In the genomic region with DNA sequence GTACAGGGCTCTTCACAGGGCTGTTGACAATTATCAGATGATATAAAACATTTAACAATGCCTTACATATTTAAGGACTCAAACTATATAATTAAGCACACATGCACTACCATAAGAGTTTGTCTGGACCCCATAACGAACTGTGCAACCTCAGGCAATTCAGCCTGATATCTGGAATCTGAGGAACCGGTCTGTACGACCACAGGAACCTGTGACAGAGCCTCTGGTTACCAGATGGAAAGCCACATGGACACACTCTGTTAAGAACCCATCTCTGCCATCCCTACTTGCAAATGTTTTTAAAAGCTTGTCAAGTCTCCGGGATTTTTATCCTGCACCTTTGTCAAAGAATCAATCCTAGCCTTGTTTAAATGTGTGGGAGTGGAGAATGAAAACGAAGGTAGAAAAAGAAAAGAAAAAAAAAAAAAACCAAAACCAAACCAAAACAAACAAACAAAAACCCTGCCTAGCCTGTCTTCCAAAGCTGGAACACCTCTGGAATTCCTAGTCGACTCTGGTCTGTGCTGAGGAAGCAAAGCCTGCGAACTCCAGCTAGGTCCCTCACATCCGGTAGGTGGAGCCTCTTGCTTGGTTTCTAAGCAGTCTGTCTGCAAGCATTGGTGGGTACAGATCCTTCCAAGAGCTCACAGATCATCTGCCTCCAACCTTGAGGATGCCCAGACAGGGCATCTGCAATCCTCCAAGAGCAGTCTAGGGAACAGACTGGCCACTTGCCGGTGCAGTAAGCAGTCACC, we compare ENCODE assay signal across 9 mouse cellular contexts. TPM values are rescaled to one million over a fixed set of nuclear protein-coding genes. Genes with fewer than 3 reads are reported as not detected.
DNase-seq lines count a peak whose midpoint lies in the region; ATAC-seq and TF ChIP-seq lines count a peak whose summit lies in the region.
"Had no signal": no experiment of that assay in that cellular context is flagged by ENCODE, and none has a peak within 500 bp of the region (broad histone marks: within the 10 kb centered on the region; RNA-seq: fewer than 3 reads in every experiment).

No protein-coding gene starts in this region.

- TF ChIP-seq CTCF in hindbrain, postnatal 0 days (IDR thresholded peaks at IDR 0.05; ENCODE audit: low read depth) = peak; percentile 89

- peak overlapping the region; percentile 78 for H3K4me3 ChIP-seq in erythroblast, embryonic 14.5 days (replicated peaks)
- H3K4me3 ChIP-seq in hindbrain, postnatal 0 days (ENCODE audit: low read length) = no peak overlapping the region
- peak overlapping the region; percentile 72 for H3K4me3 ChIP-seq in stomach, embryonic 14.5 days (ENCODE audit: low read depth, low read length)

- no peak for ATAC-seq in erythroblast, adult 5-6 weeks (replicated peaks; ENCODE audit: low FRiP score, poor library complexity, severe bottlenecking)
- peak; percentile 58; the same call in 1 of the 2 replicates for ATAC-seq in hindbrain, postnatal 0 days
- no peak for ATAC-seq in stomach, embryonic 14.5 days (ENCODE audit: insufficient number of reproducible peaks, insufficient read depth, low FRiP score, low read depth)

- no peak overlapping the region for H3K27ac ChIP-seq in hindbrain, postnatal 0 days
- no peak overlapping the region; the same call in 1 of the 2 replicates for H3K27ac ChIP-seq in stomach, embryonic 14.5 days (ENCODE audit: low read length)

- H3K27me3 ChIP-seq in erythroblast, embryonic 14.5 days (ENCODE audit: control insufficient read depth) = peaks cover 56% of the 10 kb centered on the region
- no peaks in the 10 kb centered on the region for H3K27me3 ChIP-seq in hindbrain, postnatal 0 days (ENCODE audit: insufficient read depth, low read length)
- no peaks in the 10 kb centered on the region for H3K27me3 ChIP-seq in stomach, embryonic 14.5 days (ENCODE audit: control insufficient read depth, insufficient read depth, low read length)
- H3K27me3 ChIP-seq: Patski had no signal

- H3K36me3 ChIP-seq in erythroblast, embryonic 14.5 days (ENCODE audit: control insufficient read depth) = peaks cover 21% of the 10 kb centered on the region
- no peaks in the 10 kb centered on the region for H3K36me3 ChIP-seq in hindbrain, postnatal 0 days (ENCODE audit: insufficient read depth, low read length)
- peaks cover 9% of the 10 kb centered on the region; the same call in 1 of the 2 replicates for H3K36me3 ChIP-seq in stomach, embryonic 14.5 days (ENCODE audit: control insufficient read depth, insufficient read depth, low read length)

- H3K4me1 ChIP-seq in erythroblast, embryonic 14.5 days (ENCODE audit: control insufficient read depth) = peaks cover 46% of the 10 kb centered on the region
- H3K4me1 ChIP-seq in hindbrain, postnatal 0 days (ENCODE audit: insufficient read depth, low read length) = peaks cover 46% of the 10 kb centered on the region
- H3K4me1 ChIP-seq in stomach, embryonic 14.5 days (ENCODE audit: control insufficient read depth, insufficient read depth, low read length) = peaks cover 55% of the 10 kb centered on the region

- H3K9me3 ChIP-seq in erythroblast, embryonic 14.5 days (ENCODE audit: control insufficient read depth, low read length) = peaks cover 17% of the 10 kb centered on the region; the same call in 1 of the 2 replicates
- no peaks in the 10 kb centered on the region for H3K9me3 ChIP-seq in hindbrain, postnatal 0 days (ENCODE audit: low read length)
- H3K9me3 ChIP-seq in stomach, embryonic 14.5 days (ENCODE audit: control insufficient read depth, low read depth, low read length) = no peaks in the 10 kb centered on the region

- WGBS in hindbrain, postnatal 0 days = 33% methylated on average over 9 of the region's 9 CpGs
- 32% methylated on average over 9 of the region's 9 CpGs for WGBS in stomach, embryonic 14.5 days

- H3K9ac ChIP-seq in hindbrain, postnatal 0 days (replicated peaks; ENCODE audit: low read length) = no peak overlapping the region
- H3K9ac ChIP-seq in stomach, embryonic 14.5 days (replicated peaks; ENCODE audit: low read depth, low read length) = no peak overlapping the region

- no peak overlapping the region for H3K4me2 ChIP-seq in hindbrain, postnatal 0 days (ENCODE audit: low read depth, low read length)
- peak overlapping the region; percentile 93 for H3K4me2 ChIP-seq in stomach, embryonic 14.5 days (replicated peaks; ENCODE audit: low read depth, low read length)

- peak; percentile 96 for DNase-seq in brain, adult 2 months (ENCODE audit: low read depth, low spot score)
- peak; percentile 73 for DNase-seq in forelimb bud, embryonic 11.5 days (ENCODE audit: low read depth, low spot score)
- peak; percentile 93 for DNase-seq in hindbrain, postnatal 0 days (ENCODE audit: low spot score)
- DNase-seq in left cerebral cortex, adult 18-20 months (ENCODE audit: low spot score in 2 of 2) = peak; percentile 69 to 81
- DNase-seq in lung, postnatal 25 days (ENCODE audit: low spot score) = peak; percentile 72

RNA-seq across cellular contexts. Expression of gene Tpm1, which starts 4.5 kb away (rescaled TPM):
- 12.8 and 14.1 TPM in 2 replicates for polyA plus RNA-seq in erythroblast, embryonic 14.5 days (2012)
- total RNA-seq in erythroblast, adult 5-6 weeks (2015; ENCODE audit: low replicate concordance) = 213 and 329 TPM in 2 replicates
- total RNA-seq in erythroblast, adult 5-6 weeks (2017; ENCODE audit: low replicate concordance) = 393 and 461 TPM in 2 replicates
- 98.8 and 120 TPM in 2 replicates for total RNA-seq in hindbrain, postnatal 0 days (2014; rRNA removed)
- polyA plus RNA-seq in hindbrain, postnatal 0 days (2015; fragmentation: Nextera tagmentation; extraction: Ambion mirVana) = 177 and 180 TPM in 2 replicates
- 100 to 1,000 TPM; 234 to 249 TPM for total RNA-seq in left cerebral cortex, adult 18-20 months (2021)
- 1,242 and 1,294 TPM in 2 replicates for polyA plus RNA-seq in stomach, embryonic 14.5 days (2014; fragmentation: Nextera tagmentation; extraction: Ambion mirVana)
